Mouse (Mus musculus) myocyte (in vitro differentiated cells): ENCODE data around the gene Sat2. TPM values are rescaled to one million over a fixed set of nuclear protein-coding genes. Genes with fewer than 3 reads are reported as not detected.
A peak's percentile ranks its signal among the peaks of the same experiment; 100 is the strongest.
"Not testable (repeated sequence)": the region's sequence is repeated elsewhere in the genome, so short reads cannot be mapped to it uniquely, and the experiment has no call there.

ENCODE experiments used
- H3K27me3 ChIP-seq: one replicate; pipeline ENCODE4 v1.6.1; 2011; ENCODE audit not compliant: control insufficient read depth, insufficient read depth, insufficient read length
- H3K36me3 ChIP-seq: one replicate; pipeline ENCODE4 v1.6.1; 2011; ENCODE audit not compliant: control insufficient read depth, insufficient read depth
- H3K4me2 ChIP-seq: one replicate; pipeline ENCODE4 v1.6.1; 2011; ENCODE audit warnings: low read depth, control low read depth
- H3K4me3 ChIP-seq: one replicate; pipeline ENCODE4 v1.5.1; 2011; ENCODE audit warnings: mild to moderate bottlenecking, control low read depth, moderate library complexity
- H3K79me2 ChIP-seq: one replicate; pipeline ENCODE4 v1.6.1; 2011; ENCODE audit not compliant: control insufficient read depth, insufficient read depth
- H3ac ChIP-seq: one replicate; pipeline ENCODE4 v1.6.1; 2011; ENCODE audit not compliant: control insufficient read depth, insufficient read length
- CEBPB ChIP-seq: IDR thresholded peaks from 2 replicates; pipeline ENCODE4 v1.6.1; 2011; ENCODE audit warnings: mild to moderate bottlenecking, moderate library complexity; ENCODE audit not compliant: poor library complexity, insufficient read depth, severe bottlenecking
- E2F4 ChIP-seq: IDR thresholded peaks from one replicate; pipeline ENCODE4 v1.6.1; 2011; ENCODE audit warnings: mild to moderate bottlenecking, control low read depth, moderate library complexity; ENCODE audit not compliant: insufficient read depth
- MAX ChIP-seq: IDR thresholded peaks from one replicate; pipeline ENCODE4 v1.6.1; 2011; ENCODE audit warnings: low read depth, mild to moderate bottlenecking, control low read depth
- MYOD1 ChIP-seq, 3 experiments: IDR thresholded peaks; one replicate each; pipeline ENCODE4 v1.6.1; 2011; ENCODE audit warnings: control low read depth in 2 of 3, low read depth in 2 of 3, mild to moderate bottlenecking in 2 of 3, moderate library complexity in 1 of 3; ENCODE audit not compliant: insufficient read length in 2 of 3, control insufficient read depth in 1 of 3
- MYOG ChIP-seq, 3 experiments: IDR thresholded peaks; one replicate each; pipeline ENCODE4 v1.6.1; 2011; ENCODE audit warnings: control low read depth in 2 of 3, low read depth in 2 of 3, mild to moderate bottlenecking in 2 of 3; ENCODE audit not compliant: insufficient read length in 2 of 3, control insufficient read depth in 1 of 3, insufficient read depth in 1 of 3
- POLR2A ChIP-seq: IDR thresholded peaks from one replicate; pipeline ENCODE4 v1.6.1; 2011; ENCODE audit warnings: low read depth, mild to moderate bottlenecking, control low read depth, moderate library complexity; ENCODE audit not compliant: insufficient read length
- POLR2AphosphoS2 ChIP-seq: IDR thresholded peaks from one replicate; pipeline ENCODE4 v1.6.1; 2011; ENCODE audit warnings: low read depth, control low read depth; ENCODE audit not compliant: insufficient read length
- REST ChIP-seq: IDR thresholded peaks from one replicate; pipeline ENCODE4 v1.6.1; 2011; ENCODE audit warnings: mild to moderate bottlenecking, control low read depth, moderate library complexity; ENCODE audit not compliant: insufficient read depth, insufficient read length
- SRF ChIP-seq: IDR thresholded peaks from one replicate; pipeline ENCODE4 v1.6.1; 2011; ENCODE audit warnings: low read depth; ENCODE audit not compliant: control insufficient read depth, insufficient read length
- TCF12 ChIP-seq: IDR thresholded peaks from one replicate; pipeline ENCODE4 v1.6.1; 2011; ENCODE audit warnings: mild to moderate bottlenecking, control low read depth; ENCODE audit not compliant: poor library complexity, insufficient read depth, severe bottlenecking
- TCF3 ChIP-seq: IDR thresholded peaks from one replicate; pipeline ENCODE4 v1.6.1; 2011; ENCODE audit warnings: low read depth, control low read depth; ENCODE audit not compliant: insufficient read length
- USF1 ChIP-seq: IDR thresholded peaks from one replicate; pipeline ENCODE4 v1.6.1; 2011; ENCODE audit warnings: low read depth, mild to moderate bottlenecking, control low read depth, moderate library complexity
- polyA plus RNA-seq: library from polyadenylated mRNA; unstranded; fragments of >200 nt; fragmentation: generic; extraction: Trizol; gene quantifications from one replicate; pipeline ENCODE4 v1.2.1, GENCODE M21; 2012; ENCODE audit warnings: missing spikeins

Sat2 gene
- polyA plus RNA-seq, 1 experiment = 3.6 TPM

DNA sequence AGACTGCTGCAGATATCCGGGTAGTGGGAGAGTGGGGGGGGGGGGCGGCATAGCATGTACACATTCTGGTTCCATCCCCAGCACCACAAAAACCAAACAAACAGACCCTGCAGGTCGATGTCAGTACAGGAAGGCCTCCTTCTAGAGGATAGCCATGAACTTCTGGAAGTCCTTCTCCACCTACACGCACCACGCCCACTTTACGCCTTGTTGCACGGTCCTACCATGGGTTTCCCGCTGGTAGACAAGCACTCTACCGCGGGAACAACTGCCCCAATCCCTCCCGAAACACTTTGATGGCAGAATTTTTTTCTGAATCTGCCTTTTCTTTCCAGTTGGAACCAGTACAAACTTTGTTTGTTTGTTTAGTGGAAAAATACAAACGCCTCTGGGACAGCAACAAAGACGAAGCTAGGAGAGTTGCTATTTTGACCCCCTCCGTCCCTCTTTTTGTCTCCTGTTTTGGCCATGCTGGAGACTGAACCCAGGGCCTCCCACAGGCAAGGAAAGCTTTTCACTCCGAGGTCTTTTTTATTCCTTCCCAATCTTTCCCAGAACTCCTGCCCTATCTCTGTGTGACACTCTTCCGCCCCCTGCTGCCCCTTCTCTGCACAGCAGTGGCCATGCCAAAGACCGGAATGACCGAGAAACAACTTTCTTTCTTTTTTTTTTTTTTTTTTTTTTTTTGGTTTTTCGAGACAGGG is 8.1 kb upstream of the Sat2 start:
- H3K79me2 ChIP-seq = no peaks in the 10 kb centered on the region
- no peak overlapping the region for H3ac ChIP-seq
- H3K36me3 ChIP-seq = no peaks in the 10 kb centered on the region
- H3K27me3 ChIP-seq = peaks cover 11% of the 10 kb centered on the region
- no peak overlapping the region for H3K4me3 ChIP-seq
- TF ChIP-seq E2F4 = no peak
- no peak for TF ChIP-seq USF1
- peak overlapping the region; percentile 68 for H3K4me2 ChIP-seq

DNA sequence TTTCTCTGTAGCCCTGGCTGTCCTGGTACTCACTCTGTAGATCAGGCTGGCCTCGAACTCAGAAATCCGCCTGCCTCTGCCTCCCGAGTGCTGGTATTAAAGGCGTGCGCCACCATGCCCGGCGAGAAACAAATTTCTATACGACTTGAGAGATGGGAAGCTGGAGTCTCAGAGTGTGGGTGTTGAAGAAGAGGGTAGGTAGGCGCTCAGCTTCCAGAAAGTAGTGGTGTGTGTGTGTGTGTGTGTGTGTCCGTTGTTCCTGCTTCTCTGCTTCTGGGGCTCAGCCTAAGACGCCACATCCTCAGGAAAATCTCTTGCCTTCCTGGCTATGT is 7.6 kb upstream of the Sat2 start:
- H3K27me3 ChIP-seq = peaks cover 11% of the 10 kb centered on the region
- H3ac ChIP-seq, H3K36me3 ChIP-seq, H3K79me2 ChIP-seq, H3K4me2 ChIP-seq, H3K4me3 ChIP-seq: not testable (repeated sequence)

DNA sequence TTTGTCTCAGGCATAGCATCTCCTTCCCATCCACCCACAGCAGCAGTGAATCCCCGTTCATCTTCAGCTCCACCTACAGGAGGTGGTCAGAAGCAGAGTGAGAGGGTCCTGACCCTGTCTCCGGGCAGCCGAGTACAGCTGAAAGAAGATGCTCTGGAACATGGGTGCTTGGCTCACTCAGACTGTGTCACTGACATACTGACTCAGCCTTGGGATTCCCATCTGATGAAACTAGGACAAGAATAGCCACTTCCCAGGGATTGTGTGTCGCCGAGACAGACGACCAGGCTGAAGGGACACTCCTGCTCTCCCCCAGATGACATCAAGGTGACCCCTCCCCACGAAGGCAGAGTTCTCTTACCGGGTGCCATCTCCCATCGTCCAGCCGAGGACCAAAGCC is 5.0 kb upstream of the Sat2 start:
- no peaks in the 10 kb centered on the region for H3K79me2 ChIP-seq
- no peaks in the 10 kb centered on the region for H3K36me3 ChIP-seq
- TF ChIP-seq MYOD1 (IDR thresholded peaks at IDR 0.05; ENCODE audit: control insufficient read depth in 1 of 3, insufficient read length in 2 of 3, low read depth in 2 of 3) = no peak
- no peak for TF ChIP-seq CEBPB
- TF ChIP-seq E2F4 = no peak
- no peak for TF ChIP-seq REST
- TF ChIP-seq MAX = no peak
- no peak for TF ChIP-seq TCF3
- TF ChIP-seq MYOG (IDR thresholded peaks at IDR 0.05; ENCODE audit: control insufficient read depth in 1 of 3, insufficient read depth in 1 of 3, insufficient read length in 2 of 3, low read depth in 2 of 3) = no peak
- TF ChIP-seq POLR2AphosphoS2 = no peak
- no peak for TF ChIP-seq TCF12
- no peak for TF ChIP-seq SRF
- TF ChIP-seq USF1 = no peak
- TF ChIP-seq POLR2A = no peak
- H3K27me3 ChIP-seq = peaks cover 7% of the 10 kb centered on the region
- H3K4me2 ChIP-seq = no peak overlapping the region
- no peak overlapping the region for H3ac ChIP-seq
- H3K4me3 ChIP-seq = no peak overlapping the region

DNA sequence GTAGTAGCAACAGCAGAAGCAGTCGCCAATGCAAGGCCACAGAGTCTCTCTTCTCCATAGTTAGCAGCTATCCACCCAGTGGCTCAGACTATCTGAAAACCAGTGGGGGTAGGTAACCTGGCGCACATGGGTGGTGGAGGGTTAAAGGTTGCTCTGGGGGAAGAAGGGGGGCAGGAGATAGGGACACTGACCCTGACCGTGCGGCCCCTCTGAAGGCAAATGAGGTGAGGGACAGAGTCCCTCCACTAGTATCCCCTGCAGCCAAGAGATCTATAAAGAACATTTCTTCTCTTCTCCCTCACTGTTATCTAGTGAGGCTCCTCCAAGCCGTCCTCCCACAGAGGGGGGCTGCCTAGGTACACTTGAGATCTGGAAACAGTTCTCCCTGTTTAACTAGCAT is 4.0 kb upstream of the Sat2 start, which contains the start of gene Shbg:
Gene Shbg, minus strand, starts transcription at position 101 of the 400 bp plus-strand sequence.
- Histone ChIP-seq H3K4me3 (no peak within 1 kb of the TSS), H3K36me3 (no peaks in the 10 kb centered on the region), H3K27me3 (peaks cover 7% of the 10 kb centered on the region), H3ac (no peak within 1 kb of the TSS), H3K79me2 (no peaks in the 10 kb centered on the region), H3K4me2 (no peak within 1 kb of the TSS)
- no peak for TF ChIP-seq REST
- no peak for TF ChIP-seq MYOG (IDR thresholded peaks at IDR 0.05; ENCODE audit: control insufficient read depth in 1 of 3, insufficient read depth in 1 of 3, insufficient read length in 2 of 3, low read depth in 2 of 3)
- no peak for TF ChIP-seq TCF12
- no peak for TF ChIP-seq POLR2A

- no peak overlapping the region for H3ac ChIP-seq
- no peak overlapping the region for H3K4me2 ChIP-seq
- no peaks in the 10 kb centered on the region for H3K79me2 ChIP-seq
- no peak overlapping the region for H3K4me3 ChIP-seq
- no peaks in the 10 kb centered on the region for H3K36me3 ChIP-seq
- H3K27me3 ChIP-seq = peaks cover 7% of the 10 kb centered on the region
- TF ChIP-seq MYOG (IDR thresholded peaks at IDR 0.05; ENCODE audit: control insufficient read depth in 1 of 3, insufficient read depth in 1 of 3, insufficient read length in 2 of 3, low read depth in 2 of 3) (no peak), MYOD1 (IDR thresholded peaks at IDR 0.05; ENCODE audit: control insufficient read depth in 1 of 3, insufficient read length in 2 of 3, low read depth in 2 of 3) (no peak), TCF3 (no peak), POLR2A (no peak), SRF (no peak), CEBPB (no peak)
Observed at GRCm38 (mm10) chr11:69620394-69621081, 1.3 kb upstream of the Sat2 start.

DNA sequence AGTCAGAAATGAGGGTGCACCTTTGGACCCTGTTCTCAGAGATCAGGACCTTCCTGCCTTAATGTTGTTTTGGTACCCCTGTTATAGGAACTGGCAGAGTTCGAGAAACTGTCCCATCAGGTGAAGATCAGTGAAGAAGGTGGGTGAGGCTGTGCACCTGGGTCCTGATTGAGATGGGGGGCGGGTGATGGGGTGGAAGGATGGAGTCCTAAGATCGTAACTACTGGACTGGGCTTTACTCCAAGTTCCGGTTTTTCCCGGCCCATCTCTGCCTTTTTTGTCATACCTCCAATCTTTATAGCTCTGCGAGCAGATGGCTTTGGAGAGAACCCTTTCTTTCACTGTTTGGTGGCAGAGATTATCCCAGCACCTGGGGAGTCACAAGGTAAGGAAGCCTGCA is 582 bp downstream of the Sat2 start:
- Histone ChIP-seq H3ac (peak overlapping the region; percentile 24), H3K4me2 (peak overlapping the region; percentile 91), H3K27me3 (peaks cover 7% of the 10 kb centered on the region), H3K79me2 (no peaks in the 10 kb centered on the region), H3K36me3 (no peaks in the 10 kb centered on the region), H3K4me3 (peak overlapping the region; percentile 55)
- no peak for TF ChIP-seq USF1
- TF ChIP-seq REST = no peak
- TF ChIP-seq POLR2A = no peak
- TF ChIP-seq TCF12 = no peak
- TF ChIP-seq CEBPB = no peak
- TF ChIP-seq MYOG (IDR thresholded peaks at IDR 0.05; ENCODE audit: control insufficient read depth in 1 of 3, insufficient read depth in 1 of 3, insufficient read length in 2 of 3, low read depth in 2 of 3) = no peak
- no peak for TF ChIP-seq MAX
- no peak for TF ChIP-seq SRF
- TF ChIP-seq TCF3 = no peak
- no peak for TF ChIP-seq MYOD1 (IDR thresholded peaks at IDR 0.05; ENCODE audit: control insufficient read depth in 1 of 3, insufficient read length in 2 of 3, low read depth in 2 of 3)
- TF ChIP-seq POLR2AphosphoS2 = no peak
- no peak for TF ChIP-seq E2F4
